Mouse (Mus musculus) kidney, postnatal 0 days (tissue): ENCODE results near the gene Tmed9. TPM values are rescaled to one million over a fixed set of nuclear protein-coding genes. Genes with fewer than 3 reads are reported as not detected.
"Not testable (repeated sequence)": the region's sequence is repeated elsewhere in the genome, so short reads cannot be mapped to it uniquely, and the experiment has no call there.

Experiments used
- ATAC-seq: fragments of 200-750 bp; cut with Nextera tagmentation; replicated peaks from 2 replicates; pipeline ENCODE4 v1.8.0; 2017; ENCODE audit warnings: low read depth, moderate number of reproducible peaks, moderate TSS enrichment, moderate library complexity; ENCODE audit not compliant: low FRiP score
- DNase-seq: peaks from one replicate; pipeline ENCODE4 v3.0.0-alpha.2; 2016; ENCODE audit warnings: low spot score
- H3K27ac ChIP-seq: fragments of 300-500 bp; sonication (generic); 2 replicates; pipeline ENCODE4 v1.5.1; 2014; ENCODE audit warnings: mild to moderate bottlenecking
- H3K27me3 ChIP-seq: fragments of 300-500 bp; sonication (generic); 2 replicates; pipeline ENCODE4 v1.6.1; 2014; ENCODE audit warnings: low read length, mixed read lengths; ENCODE audit not compliant: insufficient read depth
- H3K36me3 ChIP-seq: fragments of 300-500 bp; sonication (generic); 2 replicates; pipeline ENCODE4 v1.6.1; 2014; ENCODE audit warnings: low read length, mixed read lengths; ENCODE audit not compliant: insufficient read depth
- H3K4me1 ChIP-seq: fragments of 300-500 bp; sonication (generic); replicated peaks from 2 replicates; pipeline ENCODE4 v1.6.1; 2014; ENCODE audit warnings: antibody characterized with exemption, low read length, mixed read lengths; ENCODE audit not compliant: insufficient read depth
- H3K4me2 ChIP-seq: fragments of 300-500 bp; sonication (generic); 2 replicates; pipeline ENCODE4 v1.6.1; 2014; ENCODE audit warnings: mild to moderate bottlenecking, low read length, moderate library complexity, mixed read lengths
- H3K4me3 ChIP-seq: fragments of 300-500 bp; sonication (generic); replicated peaks from 2 replicates; pipeline ENCODE4 v1.5.1; 2014; ENCODE audit warnings: low read depth, low read length
- H3K9ac ChIP-seq: fragments of 300-500 bp; sonication (generic); 2 replicates; pipeline ENCODE4 v1.6.1; 2014; ENCODE audit warnings: low read depth, low read length
- H3K9me3 ChIP-seq: fragments of 300-500 bp; sonication (generic); replicated peaks from 2 replicates; pipeline ENCODE4 v1.6.1; 2016; ENCODE audit warnings: low read length, inconsistent platforms, mixed read lengths
- CTCF ChIP-seq: IDR thresholded peaks from 2 replicates; pipeline ENCODE4 v1.5.1; 2016; ENCODE audit warnings: antibody characterized with exemption, low read depth, mild to moderate bottlenecking, moderate library complexity
- WGBS: fragments of 180-500 bp; shearing (Covaris S2); extraction: QIAGEN DNeasy Blood & Tissue Kit; methylation state at CpG from one replicate; pipeline ENCODE4 v1.1.7; 2014; 5-methylcytosine and 5-hydroxymethylcytosine counted together
- polyA plus RNA-seq: library from polyadenylated mRNA; unstranded; fragments of >200 nt; fragmentation: Nextera tagmentation; extraction: Ambion mirVana; gene quantifications from 2 replicates; pipeline ENCODE4 v1.2.1, GENCODE M21; 2015

Gene Tmed9
- polyA plus RNA-seq, 1 experiment from 2014 or later: 136 TPM

- H3K9ac ChIP-seq: peak overlapping the region; percentile 92
- peak overlapping the region; percentile 99 for H3K4me3 ChIP-seq
- peaks cover 27% of the 10 kb centered on the region for H3K36me3 ChIP-seq
- H3K9me3 ChIP-seq: no peaks in the 10 kb centered on the region
- DNase-seq (no peak), ATAC-seq (peak; percentile 71)
- peak overlapping the region; percentile 84 for H3K4me2 ChIP-seq
- peak overlapping the region; percentile 73; the same call in 1 of the 2 replicates for H3K27ac ChIP-seq
- TF ChIP-seq CTCF: no peak
- H3K27me3 ChIP-seq: no peaks in the 10 kb centered on the region
- H3K4me1 ChIP-seq: peaks cover 7% of the 10 kb centered on the region; the same call in 1 of the 2 replicates
- under 1% methylated on average over 39 of the region's 40 CpGs for whole genome bisulfite sequencing
Observed at GRCm38 (mm10) chr13:55635146-55635571, 61.6 kb downstream of the Tmed9 start.

- ATAC-seq (no peak), DNase-seq (no peak)
- H3K36me3 ChIP-seq: peaks cover 25% of the 10 kb centered on the region
- H3K27ac ChIP-seq: no peak overlapping the region
- no peak overlapping the region for H3K4me2 ChIP-seq
- H3K9ac ChIP-seq: no peak overlapping the region
- H3K4me1 ChIP-seq: peaks cover 7% of the 10 kb centered on the region; the same call in 1 of the 2 replicates
- TF ChIP-seq CTCF: no peak
- H3K4me3 ChIP-seq: no peak overlapping the region
- whole genome bisulfite sequencing: 89% methylated on average over 14 of the region's 14 CpGs
- no peaks in the 10 kb centered on the region for H3K9me3 ChIP-seq
- no peaks in the 10 kb centered on the region for H3K27me3 ChIP-seq
Observed at GRCm38 (mm10) chr13:55636185-55636983, 62.9 kb downstream of the Tmed9 start.

- H3K36me3 ChIP-seq: peaks cover 25% of the 10 kb centered on the region
- not testable (repeated sequence) for H3K9ac ChIP-seq, ATAC-seq, H3K9me3 ChIP-seq, H3K4me2 ChIP-seq, H3K27me3 ChIP-seq, H3K4me3 ChIP-seq, H3K27ac ChIP-seq, H3K4me1 ChIP-seq
- WGBS: 45% methylated on average over 8 of the region's 8 CpGs
- peak; percentile 84 for TF ChIP-seq CTCF
- peak; percentile 82 for DNase-seq
Observed at GRCm38 (mm10) chr13:55640480-55640879, 66.9 kb downstream of the Tmed9 start.

GRCm38 (mm10) chr13:55644525-55644924 is 71.0 kb downstream of the Tmed9 start:
- peak; percentile 55 for TF ChIP-seq CTCF
- no peaks in the 10 kb centered on the region for H3K4me1 ChIP-seq
- WGBS: 81% methylated on average over 2 of the region's 2 CpGs
- H3K36me3 ChIP-seq: peaks cover 47% of the 10 kb centered on the region
- H3K4me3 ChIP-seq: no peak overlapping the region
- no peak overlapping the region for H3K27ac ChIP-seq
- DNase-seq (peak; percentile 57), ATAC-seq (peak; percentile 54; the same call in 1 of the 2 replicates)
- H3K9me3 ChIP-seq: no peaks in the 10 kb centered on the region
- H3K9ac ChIP-seq: no peak overlapping the region
- H3K4me2 ChIP-seq: no peak overlapping the region
- H3K27me3 ChIP-seq: no peaks in the 10 kb centered on the region

Other genes starting within 250 kb of the Tmed9 start
- 14.9 and 15.1 TPM in 2 replicates for gene Mxd3, start 243.9 kb upstream of the Tmed9 start, polyA plus RNA-seq
- gene Lman2, start 210.9 kb upstream of the Tmed9 start, polyA plus RNA-seq: 93.7 and 103 TPM in 2 replicates
- 1.6 and 1.7 TPM in 2 replicates for gene Rgs14, start 204.0 kb upstream of the Tmed9 start, polyA plus RNA-seq
- 344 and 465 TPM in 2 replicates for gene Slc34a1, start 175.5 kb upstream of the Tmed9 start, polyA plus RNA-seq
- gene Pfn3, start 158.5 kb upstream of the Tmed9 start, polyA plus RNA-seq: not detected in 2 replicates
- gene F12, start 146.9 kb upstream of the Tmed9 start, polyA plus RNA-seq: 0.05 and 0.45 TPM in 2 replicates
- gene Grk6, start 128.7 kb upstream of the Tmed9 start, polyA plus RNA-seq: 29.5 and 29.8 TPM in 2 replicates
- gene Prr7, start 109.5 kb upstream of the Tmed9 start, polyA plus RNA-seq: 0.63 and 0.75 TPM in 2 replicates
- gene Dbn1, start 85.6 kb upstream of the Tmed9 start, polyA plus RNA-seq: 104 and 125 TPM in 2 replicates
- gene Pdlim7, start 60.1 kb upstream of the Tmed9 start, polyA plus RNA-seq: 112 and 124 TPM in 2 replicates
- 1.7 and 1.8 TPM in 2 replicates for gene Dok3, start 44.4 kb upstream of the Tmed9 start, polyA plus RNA-seq
- 60.1 and 60.3 TPM in 2 replicates for gene Ddx41, start 37.1 kb upstream of the Tmed9 start, polyA plus RNA-seq
- gene Fam193b, start 2.6 kb upstream of the Tmed9 start, polyA plus RNA-seq: 23.9 and 24.9 TPM in 2 replicates
- gene B4galt7, start 26.2 kb downstream of the Tmed9 start, polyA plus RNA-seq: 20.1 and 22.8 TPM in 2 replicates
- 50.6 and 53.0 TPM in 2 replicates for gene Caml, start 49.3 kb downstream of the Tmed9 start, polyA plus RNA-seq
- 27.4 and 28.3 TPM in 2 replicates for gene Ddx46, start 61.3 kb downstream of the Tmed9 start, polyA plus RNA-seq
- 40.7 and 41.2 TPM in 2 replicates for gene B230219D22Rik, start 119.4 kb downstream of the Tmed9 start, polyA plus RNA-seq
- 94.5 and 102 TPM in 2 replicates for gene Txndc15, start 140.9 kb downstream of the Tmed9 start, polyA plus RNA-seq
- 64.7 and 68.5 TPM in 2 replicates for gene Pcbd2, start 153.6 kb downstream of the Tmed9 start, polyA plus RNA-seq
- gene Catsper3, start 210.8 kb downstream of the Tmed9 start, polyA plus RNA-seq: 0.10 and 0.14 TPM in 2 replicates